Mouse (Mus musculus) hindbrain, embryonic 16.5 days (tissue): ENCODE data around the gene Mtss1l. TPM values are rescaled to one million over a fixed set of nuclear protein-coding genes. Genes with fewer than 3 reads are reported as not detected.

Source experiments
- ATAC-seq: fragments of 200-750 bp; cut with Nextera tagmentation; 2 replicates; pipeline ENCODE4 v1.8.0; 2017; ENCODE audit warnings: moderate TSS enrichment, moderate library complexity
- H3K27ac ChIP-seq: fragments of 300-500 bp; sonication (generic); 2 replicates; pipeline ENCODE4 v1.5.1; 2014; ENCODE audit warnings: low read depth, mild to moderate bottlenecking, control low read depth, low read length, moderate library complexity
- H3K27me3 ChIP-seq: fragments of 300-500 bp; sonication (generic); replicated peaks from 2 replicates; pipeline ENCODE4 v1.6.1; 2014; ENCODE audit warnings: low read length; ENCODE audit not compliant: control insufficient read depth, insufficient read depth
- H3K36me3 ChIP-seq: fragments of 300-500 bp; sonication (generic); 2 replicates; pipeline ENCODE4 v1.6.1; 2014; ENCODE audit warnings: mild to moderate bottlenecking, low read length, moderate library complexity, mixed read lengths; ENCODE audit not compliant: control insufficient read depth, insufficient read depth
- H3K4me1 ChIP-seq: fragments of 300-500 bp; sonication (generic); 2 replicates; pipeline ENCODE4 v1.6.1; 2014; ENCODE audit warnings: low read depth, low read length; ENCODE audit not compliant: control insufficient read depth, insufficient read depth
- H3K4me2 ChIP-seq: fragments of 300-500 bp; sonication (generic); 2 replicates; pipeline ENCODE4 v1.6.1; 2014; ENCODE audit warnings: mild to moderate bottlenecking, low read length, control low read depth, moderate library complexity
- H3K4me3 ChIP-seq: fragments of 300-500 bp; sonication (generic); 2 replicates; pipeline ENCODE4 v1.5.1; 2014; ENCODE audit warnings: mild to moderate bottlenecking, low read length, control low read depth, moderate library complexity
- H3K9ac ChIP-seq: fragments of 300-500 bp; sonication (generic); 2 replicates; pipeline ENCODE4 v1.6.1; 2014; ENCODE audit warnings: low read depth, mild to moderate bottlenecking, control low read depth, low read length, moderate library complexity
- H3K9me3 ChIP-seq: fragments of 300-500 bp; sonication (generic); 2 replicates; pipeline ENCODE4 v1.6.1; 2014; ENCODE audit warnings: mild to moderate bottlenecking, low read length, moderate library complexity; ENCODE audit not compliant: control insufficient read depth
- WGBS: fragments of 180-500 bp; shearing (Covaris S2); extraction: QIAGEN DNeasy Blood & Tissue Kit; methylation state at CpG from one replicate; pipeline ENCODE4 v1.1.7; 2014; 5-methylcytosine and 5-hydroxymethylcytosine counted together
- polyA plus RNA-seq: library from polyadenylated mRNA; unstranded; fragments of >200 nt; fragmentation: Nextera tagmentation; extraction: Ambion mirVana; gene quantifications from 2 replicates; pipeline ENCODE4 v1.2.1, GENCODE M21; 2015

The Mtss1l gene
- polyA plus RNA-seq, 1 experiment from 2014 or later = 28.8 TPM

GRCm38 (mm10) chr8:110703460-110704061 lies 17.7 kb upstream of the Mtss1l start:
- WGBS = 76% methylated on average over 9 of the region's 9 CpGs
- Histone ChIP-seq H3K9ac (no peak overlapping the region), H3K27ac (0 out of 2 replicates have a peak overlapping the region, but pooled peaks have one; percentile 51), H3K36me3 (no peaks in the 10 kb centered on the region; the same call in 1 of the 2 replicates), H3K4me3 (no peak overlapping the region), H3K4me1 (peaks cover 33% of the 10 kb centered on the region), H3K27me3 (no peaks in the 10 kb centered on the region), H3K4me2 (no peak overlapping the region), H3K9me3 (no peaks in the 10 kb centered on the region)
- ATAC-seq = no peak

DNA sequence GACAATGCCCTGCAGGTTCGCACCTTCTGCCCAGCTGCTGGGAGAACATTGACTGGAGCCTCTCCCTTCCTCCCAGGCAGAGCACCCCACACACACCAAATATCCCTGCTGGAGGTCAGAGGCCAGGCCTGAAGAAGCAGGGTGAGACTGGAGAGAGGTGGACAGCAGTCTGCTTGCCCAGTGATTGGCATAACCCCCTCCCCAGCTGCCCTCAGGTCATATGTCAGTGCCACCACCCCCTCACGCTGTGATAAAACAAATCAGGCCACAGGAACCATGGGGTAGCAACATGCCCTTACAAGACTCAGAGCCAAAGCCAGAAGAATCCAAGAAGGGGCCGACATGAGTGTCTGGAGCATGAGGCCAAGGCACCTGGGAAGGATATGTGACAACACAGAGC lies 17.2 kb upstream of the Mtss1l start:
- ATAC-seq = no peak
- WGBS = 87% methylated on average over 3 of the region's 3 CpGs
- H3K4me1 ChIP-seq = peaks cover 35% of the 10 kb centered on the region
- H3K27me3 ChIP-seq = no peaks in the 10 kb centered on the region
- H3K27ac ChIP-seq = 0 out of 2 replicates have a peak overlapping the region, but pooled peaks have one; percentile 7
- H3K4me3 ChIP-seq = no peak overlapping the region
- no peak overlapping the region for H3K9ac ChIP-seq
- no peak overlapping the region for H3K4me2 ChIP-seq
- H3K36me3 ChIP-seq = no peaks in the 10 kb centered on the region; the same call in 1 of the 2 replicates
- H3K9me3 ChIP-seq = no peaks in the 10 kb centered on the region

DNA sequence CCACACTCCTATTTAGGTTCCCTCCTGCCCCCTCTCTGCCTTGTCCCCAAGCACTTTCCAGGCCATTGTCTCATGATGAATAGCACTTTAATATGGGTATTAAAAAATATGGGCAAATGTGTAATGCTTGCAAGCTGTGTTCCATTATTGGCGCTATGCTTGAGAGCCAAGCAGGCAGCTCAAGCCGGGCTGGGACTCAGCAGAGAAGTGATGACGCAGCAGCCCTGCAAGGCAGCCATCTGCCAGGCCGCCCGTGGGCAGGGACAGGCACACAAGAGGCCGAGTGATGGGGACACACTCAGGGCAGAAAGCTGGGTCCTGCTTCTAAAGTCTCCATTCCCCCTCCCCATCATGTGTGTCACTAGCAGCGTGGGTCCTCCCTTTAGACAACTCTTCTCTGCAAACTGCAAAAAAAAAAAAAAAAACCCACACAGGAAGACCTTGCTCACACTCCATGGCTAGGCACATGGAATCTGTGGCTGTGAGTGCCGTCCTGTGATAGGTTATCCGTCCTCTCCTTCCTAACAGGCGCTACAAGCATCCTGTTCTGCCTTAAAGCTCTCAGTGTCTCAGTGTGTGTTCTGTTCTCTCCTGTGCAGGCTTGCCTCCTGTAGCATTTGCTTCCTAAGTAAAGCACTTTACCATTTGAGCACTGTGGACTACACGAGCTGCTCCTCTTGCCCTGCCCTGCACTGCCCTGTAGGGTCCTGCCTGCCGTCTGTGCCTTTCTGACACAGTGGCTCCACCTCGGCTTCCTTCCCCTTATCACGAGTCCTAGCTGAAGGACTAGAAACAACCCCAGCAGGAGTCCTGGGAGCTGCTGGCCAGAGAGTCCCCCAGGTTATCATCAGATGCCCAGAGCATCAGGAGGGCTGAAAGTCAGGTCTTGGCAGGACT lies 15.6 kb upstream of the Mtss1l start:
- no peak overlapping the region for H3K4me2 ChIP-seq
- no peak overlapping the region for H3K9ac ChIP-seq
- no peaks in the 10 kb centered on the region for H3K9me3 ChIP-seq
- no peaks in the 10 kb centered on the region for H3K36me3 ChIP-seq
- WGBS = 61% methylated on average over 14 of the region's 14 CpGs
- no peak overlapping the region for H3K4me3 ChIP-seq
- H3K27me3 ChIP-seq = no peaks in the 10 kb centered on the region
- H3K27ac ChIP-seq = peak overlapping the region; percentile 63
- ATAC-seq = peak; percentile 50
- peaks cover 34% of the 10 kb centered on the region for H3K4me1 ChIP-seq

GRCm38 (mm10) chr8:110706288-110706870 lies 14.9 kb upstream of the Mtss1l start:
- peaks cover 36% of the 10 kb centered on the region for H3K4me1 ChIP-seq
- ATAC-seq = no peak
- H3K9me3 ChIP-seq = no peaks in the 10 kb centered on the region
- 0 out of 2 replicates have a peak, but pooled peaks cover 2% of the 10 kb centered on the region for H3K36me3 ChIP-seq
- H3K27ac ChIP-seq = peak overlapping the region; percentile 63
- no peak overlapping the region for H3K9ac ChIP-seq
- no peaks in the 10 kb centered on the region for H3K27me3 ChIP-seq
- no peak overlapping the region for H3K4me2 ChIP-seq
- H3K4me3 ChIP-seq = no peak overlapping the region
- WGBS = 90% methylated on average over 3 of the region's 3 CpGs

GRCm38 (mm10) chr8:110708429-110708828 lies 12.8 kb upstream of the Mtss1l start:
- WGBS = 65% methylated on average over 11 of the region's 11 CpGs
- Histone ChIP-seq H3K27me3 (no peaks in the 10 kb centered on the region), H3K36me3 (peaks cover 10% of the 10 kb centered on the region; the same call in 1 of the 2 replicates), H3K4me3 (no peak overlapping the region), H3K4me2 (no peak overlapping the region), H3K27ac (no peak overlapping the region), H3K4me1 (peaks cover 22% of the 10 kb centered on the region), H3K9ac (0 out of 2 replicates have a peak overlapping the region, but pooled peaks have one; percentile 32), H3K9me3 (no peaks in the 10 kb centered on the region)
- no peak for ATAC-seq

- H3K9me3 ChIP-seq = no peaks in the 10 kb centered on the region
- peaks cover 10% of the 10 kb centered on the region; the same call in 1 of the 2 replicates for H3K36me3 ChIP-seq
- no peak overlapping the region for H3K27ac ChIP-seq
- H3K9ac ChIP-seq = no peak overlapping the region
- no peak overlapping the region for H3K4me3 ChIP-seq
- 62% methylated on average over 3 of the region's 3 CpGs for WGBS
- no peak overlapping the region for H3K4me2 ChIP-seq
- ATAC-seq = no peak
- no peaks in the 10 kb centered on the region for H3K27me3 ChIP-seq
- H3K4me1 ChIP-seq = peaks cover 25% of the 10 kb centered on the region
Measured at GRCm38 (mm10) chr8:110710593-110710992, 10.7 kb upstream of the Mtss1l start.

DNA sequence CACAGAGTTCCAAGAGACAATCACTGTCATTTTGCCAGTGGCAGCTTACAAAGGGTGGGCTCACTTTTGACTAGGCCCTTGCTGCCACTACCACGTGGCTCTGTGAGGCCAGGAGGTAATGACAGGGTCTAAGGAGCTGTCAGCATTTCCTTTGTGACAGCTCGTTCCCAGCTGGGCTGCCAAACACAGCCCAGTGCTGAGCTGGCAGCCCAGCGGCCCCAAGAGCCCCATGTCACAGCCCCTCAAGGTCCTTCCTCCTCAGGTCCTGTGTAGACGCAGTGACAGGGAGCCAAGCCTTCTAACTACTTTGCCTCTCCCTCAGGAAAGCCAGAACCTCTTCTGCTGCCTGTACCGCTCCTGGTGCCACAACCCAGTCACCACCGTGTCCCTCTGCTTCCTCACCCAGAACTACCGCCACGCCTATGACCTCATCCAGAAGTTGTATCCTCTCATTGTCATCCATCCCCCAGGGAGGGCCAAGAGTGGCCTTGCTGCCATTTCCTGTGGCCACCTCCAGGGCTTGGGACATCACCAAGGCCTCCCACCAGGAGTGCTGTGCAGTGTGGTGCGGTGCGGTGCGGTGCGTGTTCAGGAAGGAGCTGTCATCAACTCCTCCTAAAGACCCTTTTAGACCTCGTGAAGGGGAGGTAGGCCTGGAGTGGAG lies 9.9 kb upstream of the Mtss1l start:
- Histone ChIP-seq H3K9me3 (no peaks in the 10 kb centered on the region), H3K27me3 (no peaks in the 10 kb centered on the region), H3K4me3 (no peak overlapping the region), H3K27ac (peak overlapping the region; percentile 12), H3K36me3 (peaks cover 10% of the 10 kb centered on the region; the same call in 1 of the 2 replicates), H3K9ac (no peak overlapping the region), H3K4me1 (peaks cover 30% of the 10 kb centered on the region), H3K4me2 (no peak overlapping the region)
- 73% methylated on average over 12 of the region's 13 CpGs for WGBS
- peak; percentile 69 for ATAC-seq

- H3K27me3 ChIP-seq = no peaks in the 10 kb centered on the region
- no peak for ATAC-seq
- peaks cover 40% of the 10 kb centered on the region for H3K4me1 ChIP-seq
- H3K9ac ChIP-seq = no peak overlapping the region
- H3K4me2 ChIP-seq = no peak overlapping the region
- WGBS = 85% methylated on average over 7 of the region's 7 CpGs
- peaks cover 10% of the 10 kb centered on the region; the same call in 1 of the 2 replicates for H3K36me3 ChIP-seq
- no peaks in the 10 kb centered on the region for H3K9me3 ChIP-seq
- no peak overlapping the region for H3K27ac ChIP-seq
- no peak overlapping the region for H3K4me3 ChIP-seq
Measured at GRCm38 (mm10) chr8:110713073-110713472, 8.2 kb upstream of the Mtss1l start.
